Mouse (Mus musculus) heart, adult 2 months (tissue): ENCODE data around the gene Cdc40.

ENCODE experiments used
- CTCF ChIP-seq: fragments of 200-600 bp; IDR thresholded peaks from 2 replicates; pipeline ENCODE4 v1.8.1; 2022; ENCODE audit warnings: antibody characterized with exemption, mild to moderate bottlenecking, moderate library complexity
- EP300 ChIP-seq: fragments of 200-500 bp; IDR thresholded peaks from 2 replicates; pipeline ENCODE4 v1.6.1; 2011; ENCODE audit warnings: low read depth, low read length, control low read depth; ENCODE audit not compliant: insufficient read depth
- POLR2A ChIP-seq: fragments of 200-500 bp; IDR thresholded peaks from 2 replicates; pipeline ENCODE4 v1.6.1; 2011; ENCODE audit warnings: mild to moderate bottlenecking, low read depth, low read length, control low read depth; ENCODE audit not compliant: insufficient read depth

DNA sequence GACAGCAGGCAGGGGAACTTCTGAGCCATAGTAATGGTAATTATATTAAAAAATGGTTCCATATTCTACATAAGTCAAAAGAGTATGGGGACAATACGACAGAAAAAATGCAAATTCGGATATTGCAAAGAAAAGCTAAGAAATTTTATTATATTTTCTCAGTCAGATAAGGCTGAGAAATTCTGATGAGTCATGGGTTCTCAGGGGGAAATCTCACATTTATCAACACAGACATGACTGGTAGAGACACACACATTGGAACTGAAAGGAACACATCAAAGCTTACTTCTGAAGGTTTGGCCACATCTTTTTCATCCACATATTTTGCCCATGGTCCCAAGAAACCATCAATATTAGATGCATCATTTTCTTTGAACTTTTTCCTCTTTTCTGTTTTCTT lies 32.5 kb downstream of the Cdc40 start:
- TF ChIP-seq CTCF, result no peak
- no peak for TF ChIP-seq POLR2A
- TF ChIP-seq EP300, result no peak
